Mouse (Mus musculus) erythroblast, embryonic 14.5 days (primary cell): ENCODE results near the gene 2210016F16Rik. TPM values are rescaled to one million over a fixed set of nuclear protein-coding genes. Genes with fewer than 3 reads are reported as not detected.

Experiments
- H3K27me3 ChIP-seq: 2 replicates; pipeline ENCODE4 v1.6.1; 2012; ENCODE audit warnings: inconsistent platforms; ENCODE audit not compliant: control insufficient read depth
- H3K36me3 ChIP-seq: 2 replicates; pipeline ENCODE4 v1.6.1; 2012; ENCODE audit warnings: mild to moderate bottlenecking, inconsistent platforms; ENCODE audit not compliant: control insufficient read depth
- H3K4me1 ChIP-seq: 2 replicates; pipeline ENCODE4 v1.6.1; 2012; ENCODE audit warnings: inconsistent platforms; ENCODE audit not compliant: control insufficient read depth
- H3K4me3 ChIP-seq: replicated peaks from 2 replicates; pipeline ENCODE3; 2012; ENCODE audit warnings: moderate library complexity, mild to moderate bottlenecking, inconsistent platforms
- H3K9me3 ChIP-seq: 2 replicates; pipeline ENCODE4 v1.6.1; 2012; ENCODE audit warnings: low read length, inconsistent platforms, mixed read lengths; ENCODE audit not compliant: control insufficient read depth
- GATA1 ChIP-seq: IDR thresholded peaks from 2 replicates; pipeline ENCODE4 v1.6.1; 2012; ENCODE audit warnings: low read length, inconsistent platforms, mixed read lengths
- TAL1 ChIP-seq: IDR thresholded peaks from 3 replicates; pipeline ENCODE4 v1.6.1; 2012; ENCODE audit warnings: low read length, inconsistent platforms, mixed read lengths
- polyA plus RNA-seq: library from polyadenylated mRNA; stranded (reverse); fragments of >175 nt; gene quantifications from 2 replicates; pipeline ENCODE4 v1.2.3, GENCODE M21; 2012

The 2210016F16Rik gene
- polyA plus RNA-seq, 1 experiment = 1.3 TPM

GRCm38 (mm10) chr13:58359304-58359653 lies 25.7 kb downstream of the 2210016F16Rik start:
- H3K36me3 ChIP-seq = no peaks in the 10 kb centered on the region
- peak overlapping the region; percentile 67 for H3K4me3 ChIP-seq
- H3K9me3 ChIP-seq = 0 out of 2 replicates have a peak, but pooled peaks cover 2% of the 10 kb centered on the region
- TF ChIP-seq TAL1 = no peak
- TF ChIP-seq GATA1 = no peak
- peaks cover 11% of the 10 kb centered on the region for H3K4me1 ChIP-seq
- H3K27me3 ChIP-seq = peaks cover 11% of the 10 kb centered on the region

GRCm38 (mm10) chr13:58358629-58359303 lies 26.3 kb downstream of the 2210016F16Rik start, which contains the start of gene Kif27:
Kif27 (minus strand) TSS chr13:58359122.
- Histone ChIP-seq H3K9me3 (0 out of 2 replicates have a peak, but pooled peaks cover 2% of the 10 kb centered on the region), H3K4me1 (peaks cover 11% of the 10 kb centered on the region), H3K27me3 (peaks cover 11% of the 10 kb centered on the region), H3K4me3 (peak within 1 kb of the TSS; percentile 67), H3K36me3 (no peaks in the 10 kb centered on the region)
- TF ChIP-seq TAL1 = no peak
- TF ChIP-seq GATA1 = no peak

GRCm38 (mm10) chr13:58352996-58353395 lies 32.0 kb downstream of the 2210016F16Rik start:
- TF ChIP-seq TAL1 (no peak), GATA1 (no peak)
- no peaks in the 10 kb centered on the region for H3K36me3 ChIP-seq
- no peaks in the 10 kb centered on the region for H3K9me3 ChIP-seq
- no peak overlapping the region for H3K4me3 ChIP-seq
- H3K4me1 ChIP-seq = no peaks in the 10 kb centered on the region
- H3K27me3 ChIP-seq = peaks cover 4% of the 10 kb centered on the region

- Histone ChIP-seq H3K9me3 (no peaks in the 10 kb centered on the region), H3K4me3 (no peak overlapping the region), H3K27me3 (no peaks in the 10 kb centered on the region), H3K36me3 (no peaks in the 10 kb centered on the region), H3K4me1 (no peaks in the 10 kb centered on the region)
- TF ChIP-seq TAL1 (no peak), GATA1 (no peak)
These were observed 34.4 kb downstream of the 2210016F16Rik start for GRCm38 (mm10) chr13:58350606-58351005.

GRCm38 (mm10) chr13:58344505-58344904 lies 40.5 kb downstream of the 2210016F16Rik start:
- no peak for TF ChIP-seq GATA1
- TF ChIP-seq TAL1 = no peak
- H3K36me3 ChIP-seq = no peaks in the 10 kb centered on the region
- no peak overlapping the region for H3K4me3 ChIP-seq
- no peaks in the 10 kb centered on the region for H3K27me3 ChIP-seq
- no peaks in the 10 kb centered on the region for H3K4me1 ChIP-seq
- no peaks in the 10 kb centered on the region for H3K9me3 ChIP-seq

- H3K9me3 ChIP-seq = no peaks in the 10 kb centered on the region
- no peaks in the 10 kb centered on the region for H3K27me3 ChIP-seq
- H3K36me3 ChIP-seq = no peaks in the 10 kb centered on the region
- H3K4me3 ChIP-seq = no peak overlapping the region
- TF ChIP-seq GATA1 (no peak), TAL1 (no peak)
- H3K4me1 ChIP-seq = no peaks in the 10 kb centered on the region
These were observed 47.6 kb downstream of the 2210016F16Rik start for GRCm38 (mm10) chr13:58337456-58337855.

GRCm38 (mm10) chr13:58334116-58334515 lies 50.9 kb downstream of the 2210016F16Rik start:
- no peaks in the 10 kb centered on the region for H3K27me3 ChIP-seq
- H3K9me3 ChIP-seq = no peaks in the 10 kb centered on the region
- H3K36me3 ChIP-seq = no peaks in the 10 kb centered on the region
- H3K4me3 ChIP-seq = no peak overlapping the region
- no peak for TF ChIP-seq TAL1
- TF ChIP-seq GATA1 = no peak
- H3K4me1 ChIP-seq = no peaks in the 10 kb centered on the region

Other genes with a start within 250 kb of the 2210016F16Rik start
- 0.40 and 1.2 TPM in 2 replicates for gene Idnk, start 227.6 kb downstream of the 2210016F16Rik start, polyA plus RNA-seq
- gene Ubqln1, start 169.6 kb downstream of the 2210016F16Rik start, polyA plus RNA-seq = 4.3 TPM in 2 replicates
- 0.03 and 0.17 TPM in 2 replicates for gene Gkap1, start 109.5 kb downstream of the 2210016F16Rik start, polyA plus RNA-seq
- gene Kif27, start 26.1 kb downstream of the 2210016F16Rik start, polyA plus RNA-seq = 0.01 TPM in 1 of 2 replicates, not detected in the other
- 0.43 and 0.69 TPM in 2 replicates for gene Rmi1, start 17.0 kb upstream of the 2210016F16Rik start, polyA plus RNA-seq
- 23.2 and 24.0 TPM in 2 replicates for gene Hnrnpk, start 18.1 kb upstream of the 2210016F16Rik start, polyA plus RNA-seq
- 0.06 TPM in 1 of 2 replicates, not detected in the other for gene Slc28a3, start 225.7 kb upstream of the 2210016F16Rik start, polyA plus RNA-seq